Mouse (Mus musculus) CH12.LX (cell line): Measurements from ENCODE around the gene Ice1.

ENCODE experiments used
- CTCF ChIP-seq, 2 experiments: IDR thresholded peaks in 1 of 2; conservative IDR thresholded peaks in 1 of 2; 2 replicates each; pipeline ENCODE4 v1.5.1; 2011 to 2012; ENCODE audit warnings: low read depth in 2 of 2, low read length in 2 of 2, improper control_type of control experiment in 1 of 2, inconsistent platforms in 1 of 2, mild to moderate bottlenecking in 1 of 2, moderate library complexity in 1 of 2
- EP300 ChIP-seq: IDR thresholded peaks from 2 replicates; pipeline ENCODE4 v1.6.1; 2011; ENCODE audit warnings: low read length, improper control_type of control experiment
- MAZ ChIP-seq: IDR thresholded peaks from 2 replicates; pipeline ENCODE4 v1.6.1; 2012; ENCODE audit warnings: low read depth, mild to moderate bottlenecking, inconsistent platforms, low read length, improper control_type of control experiment, moderate library complexity
- POLR2A ChIP-seq: IDR thresholded peaks from 2 replicates; pipeline ENCODE4 v1.6.1; 2011; ENCODE audit warnings: low read depth, mild to moderate bottlenecking, improper control_type of control experiment, low read length

GRCm38 (mm10) chr13:70539842-70540241 lies 97.6 kb downstream of the Ice1 start:
- TF ChIP-seq MAZ (no peak), EP300 (no peak), POLR2A (no peak), CTCF (conservative IDR thresholded peaks at IDR 0.05 in 1 of 2, IDR thresholded peaks at IDR 0.05 in 1 of 2; ENCODE audit: low read depth in 2 of 2, low read length in 2 of 2) (no peak)
